Mouse (Mus musculus) layer of hippocampus, adult 2 months (tissue): ENCODE results near the gene Slc26a8. TPM values are rescaled to one million over a fixed set of nuclear protein-coding genes. Genes with fewer than 3 reads are reported as not detected.

Source experiments
- DNase-seq, 2 experiments: peaks; one replicate each; pipeline ENCODE4 v3.0.0; 2022; ENCODE audit warnings: low spot score in 2 of 2
- H3K27ac ChIP-seq: fragments of 200-600 bp; 2 replicates; pipeline ENCODE4 v1.8.1; 2022
- H3K4me3 ChIP-seq: fragments of 200-600 bp; 2 replicates; pipeline ENCODE4 v1.8.1; 2022; ENCODE audit warnings: mild to moderate bottlenecking
- CTCF ChIP-seq: fragments of 200-600 bp; conservative IDR thresholded peaks from 2 replicates; pipeline ENCODE4 v1.8.1; 2022; ENCODE audit warnings: antibody characterized with exemption, mild to moderate bottlenecking, moderate library complexity
- total RNA-seq, 2 experiments: library from RNA; stranded (reverse); gene quantifications; 2 replicates each; pipeline ENCODE4 v1.2.3; 2021

The Slc26a8 gene
- total RNA-seq, 2 experiments from 2014 or later: 6.3 to 6.9 TPM

DNA sequence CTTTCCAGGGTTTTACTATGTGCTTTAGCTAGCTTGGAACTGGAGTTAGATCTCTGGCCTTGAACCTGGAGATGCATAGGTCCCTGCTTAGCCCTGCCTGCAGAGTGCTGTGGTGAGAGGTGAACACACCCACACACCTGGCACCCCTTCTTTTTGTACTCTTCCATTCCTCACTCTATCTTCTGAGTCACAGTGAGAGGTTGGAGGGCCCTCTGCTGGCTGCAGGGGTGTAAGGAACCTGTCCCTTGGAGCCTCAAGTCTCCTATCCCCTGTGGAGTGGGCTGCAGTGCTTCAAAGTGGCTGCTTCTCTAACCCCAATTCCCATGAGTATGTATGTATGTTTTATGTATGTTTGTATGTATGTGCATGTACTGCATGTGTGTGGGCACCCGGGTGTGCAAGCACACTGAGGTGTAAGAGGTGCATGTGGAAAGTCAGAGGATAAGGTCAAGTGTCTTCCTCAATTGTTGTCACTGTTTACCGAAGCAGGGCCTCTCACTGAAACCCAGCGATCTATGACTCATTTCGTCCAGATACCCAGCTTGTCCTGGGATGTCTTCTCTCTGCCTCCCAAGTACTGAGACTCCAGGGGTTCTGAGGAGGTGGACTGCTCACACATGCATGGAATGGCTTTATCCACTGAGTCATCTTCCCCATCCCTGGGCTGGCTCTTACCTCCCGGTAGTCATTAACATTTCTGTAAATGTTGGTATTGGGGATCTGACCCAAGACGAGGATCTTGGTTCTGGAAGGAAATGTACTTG is 41.2 kb downstream of the Slc26a8 start:
- no peak overlapping the region for H3K27ac ChIP-seq
- H3K4me3 ChIP-seq: no peak overlapping the region
- peak; percentile 88 for TF ChIP-seq CTCF
- DNase-seq: peak; percentile 57 to 65

DNA sequence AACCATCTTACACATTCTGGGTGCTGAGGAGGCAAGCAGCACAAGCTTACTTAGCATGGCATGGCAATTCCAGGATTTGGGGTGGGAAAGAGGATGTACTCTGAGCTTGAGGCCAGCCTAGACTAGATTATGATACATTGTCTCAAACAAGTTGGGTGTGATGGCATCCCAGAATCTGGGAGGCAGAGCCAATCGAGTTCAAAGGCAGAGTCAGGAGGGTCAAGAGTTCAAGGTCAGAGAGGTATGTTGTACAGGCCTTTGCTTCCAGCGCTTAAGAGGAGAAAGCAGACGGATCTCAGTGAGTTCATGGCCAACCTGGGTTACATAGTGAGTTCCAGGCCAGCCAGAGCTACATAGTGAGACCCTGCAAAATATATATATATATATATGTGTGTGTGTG is 43.8 kb downstream of the Slc26a8 start:
- Histone ChIP-seq H3K4me3 (no peak overlapping the region), H3K27ac (no peak overlapping the region)
- DNase-seq: no peak
- TF ChIP-seq CTCF: no peak

GRCm38 (mm10) chr17:28644112-28644511 is 45.9 kb downstream of the Slc26a8 start:
- Histone ChIP-seq H3K4me3 (no peak overlapping the region), H3K27ac (no peak overlapping the region)
- DNase-seq: no peak
- TF ChIP-seq CTCF: no peak

DNA sequence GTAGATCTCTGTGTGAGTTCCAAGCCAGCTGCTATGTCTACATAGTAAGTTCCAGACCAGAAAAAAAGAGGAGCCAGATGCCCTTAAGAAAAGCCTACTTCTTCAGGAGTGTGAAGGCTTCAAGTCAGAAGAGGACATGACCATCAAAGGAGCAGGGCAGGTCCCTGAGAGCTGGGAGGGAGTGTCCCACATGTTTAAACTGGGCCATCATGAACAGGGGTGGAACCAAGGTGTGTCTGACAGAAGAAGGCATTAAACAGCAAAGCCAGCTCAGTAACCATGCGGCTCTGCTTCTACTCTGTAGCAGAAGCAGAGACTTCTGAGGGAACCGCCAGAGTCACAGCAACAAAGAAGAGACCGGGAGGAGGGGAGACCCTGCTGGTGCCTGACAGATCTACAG is 46.3 kb downstream of the Slc26a8 start:
- TF ChIP-seq CTCF: no peak
- H3K4me3 ChIP-seq: no peak overlapping the region

GRCm38 (mm10) chr17:28640113-28640512 is 49.9 kb downstream of the Slc26a8 start:
- no peak overlapping the region for H3K4me3 ChIP-seq
- no peak for TF ChIP-seq CTCF

More for the DNA sequence above, 46.3 kb downstream of the Slc26a8 start:
- DNase-seq: no peak
- H3K27ac ChIP-seq: no peak overlapping the region

GRCm38 (mm10) chr17:28637711-28638690 is 52.0 kb downstream of the Slc26a8 start:
- no peak for TF ChIP-seq CTCF
- Histone ChIP-seq H3K4me3 (no peak overlapping the region), H3K27ac (0 out of 2 replicates have a peak overlapping the region, but pooled peaks have one; percentile 36)
- DNase-seq: peak; percentile 57 to 76

More at GRCm38 (mm10) chr17:28640113-28640512, 49.9 kb downstream of the Slc26a8 start:
- H3K27ac ChIP-seq: no peak overlapping the region
- no peak for DNase-seq

DNA sequence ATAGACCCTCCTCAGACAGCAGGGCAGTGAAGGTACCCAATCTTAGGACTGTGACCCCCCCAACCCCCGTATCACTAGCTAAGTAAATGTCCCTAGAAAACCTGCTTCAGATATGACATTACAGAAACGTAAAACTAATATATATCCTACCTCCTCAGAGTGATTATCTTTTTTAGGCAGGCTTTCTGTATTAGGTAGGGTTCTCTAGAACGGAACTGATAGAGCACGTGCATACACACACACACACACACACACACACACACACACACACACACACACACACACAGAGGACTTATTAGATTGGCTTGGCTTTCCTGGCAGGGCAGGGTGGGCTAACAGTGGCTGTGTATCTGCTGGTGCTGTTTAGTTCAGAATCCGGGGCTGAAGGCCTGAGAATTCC is 54.2 kb downstream of the Slc26a8 start:
- Histone ChIP-seq H3K27ac (no peak overlapping the region), H3K4me3 (no peak overlapping the region)
- no peak for DNase-seq
- no peak for TF ChIP-seq CTCF

DNA sequence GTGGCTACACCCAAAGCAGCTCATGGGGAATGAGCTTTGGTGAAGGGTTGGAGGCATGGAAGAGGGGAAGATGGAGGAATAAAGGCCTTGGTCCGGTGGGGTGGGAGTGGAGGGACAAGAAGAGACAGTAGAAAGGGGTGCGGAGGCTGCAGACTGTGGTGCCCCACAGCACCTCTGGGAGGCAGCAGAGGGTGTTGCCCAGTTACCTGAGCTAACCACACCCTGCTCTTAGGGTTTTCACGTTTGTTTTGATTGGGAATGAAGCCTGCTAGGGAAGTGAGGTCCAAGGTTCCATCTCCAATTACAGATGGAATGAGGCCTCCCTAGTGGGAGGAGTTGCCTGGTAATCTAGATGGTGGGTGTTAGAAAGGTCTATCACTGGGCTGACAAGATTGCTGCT is 60.9 kb downstream of the Slc26a8 start:
- no peak overlapping the region for H3K27ac ChIP-seq
- DNase-seq: no peak
- no peak overlapping the region for H3K4me3 ChIP-seq
- TF ChIP-seq CTCF: peak; percentile 41

DNA sequence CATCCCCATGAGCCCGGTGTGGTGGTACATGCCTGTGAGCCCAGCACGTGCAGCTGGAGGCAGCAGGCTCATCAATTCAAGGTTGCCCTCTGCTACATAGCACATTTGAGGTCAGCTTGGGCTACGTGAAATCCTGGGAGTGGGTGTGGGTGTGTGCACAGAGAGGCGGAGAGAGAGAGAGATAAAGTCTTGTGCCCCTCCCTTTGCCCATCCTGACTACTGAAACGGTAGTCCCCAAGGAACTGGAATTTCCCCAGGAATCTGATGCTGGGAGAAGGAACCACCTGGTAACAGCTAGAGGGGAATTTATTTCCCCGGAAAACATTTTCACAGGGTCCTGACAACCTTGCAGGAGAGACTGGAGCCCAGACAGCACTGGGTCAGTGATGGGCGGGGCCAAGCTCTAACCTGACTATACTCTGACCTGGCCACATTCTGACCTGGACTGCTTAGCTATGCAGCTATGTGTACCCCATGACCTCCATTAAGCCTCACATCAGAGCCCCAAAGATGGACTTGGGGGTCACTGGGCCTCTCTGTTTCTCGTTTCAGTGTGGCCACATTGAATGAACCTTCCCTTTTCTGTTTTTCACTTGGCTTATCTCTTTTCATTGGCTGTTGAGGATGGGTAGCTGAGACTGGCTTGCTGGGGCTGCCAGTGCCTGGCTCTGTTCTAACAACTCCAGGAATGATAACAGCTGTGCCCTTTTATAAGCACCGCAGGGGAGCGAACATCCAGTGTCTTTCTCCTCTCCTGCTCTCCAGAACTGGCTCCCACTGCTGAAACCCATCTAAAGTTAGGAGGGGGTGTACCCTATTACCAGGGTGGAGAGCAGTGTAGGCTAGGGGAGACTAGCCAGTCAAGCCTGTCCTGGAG is 61.5 kb downstream of the Slc26a8 start:
- no peak for TF ChIP-seq CTCF
- no peak overlapping the region for H3K4me3 ChIP-seq
- no peak overlapping the region for H3K27ac ChIP-seq
- DNase-seq: no peak

- DNase-seq: no peak
- TF ChIP-seq CTCF: no peak
- no peak overlapping the region for H3K27ac ChIP-seq
- H3K4me3 ChIP-seq: no peak overlapping the region
These were observed 63.1 kb downstream of the Slc26a8 start for GRCm38 (mm10) chr17:28626937-28627336.

GRCm38 (mm10) chr17:28625327-28625726 is 64.7 kb downstream of the Slc26a8 start:
- DNase-seq: no peak
- no peak overlapping the region for H3K4me3 ChIP-seq
- no peak for TF ChIP-seq CTCF
- no peak overlapping the region for H3K27ac ChIP-seq

DNA sequence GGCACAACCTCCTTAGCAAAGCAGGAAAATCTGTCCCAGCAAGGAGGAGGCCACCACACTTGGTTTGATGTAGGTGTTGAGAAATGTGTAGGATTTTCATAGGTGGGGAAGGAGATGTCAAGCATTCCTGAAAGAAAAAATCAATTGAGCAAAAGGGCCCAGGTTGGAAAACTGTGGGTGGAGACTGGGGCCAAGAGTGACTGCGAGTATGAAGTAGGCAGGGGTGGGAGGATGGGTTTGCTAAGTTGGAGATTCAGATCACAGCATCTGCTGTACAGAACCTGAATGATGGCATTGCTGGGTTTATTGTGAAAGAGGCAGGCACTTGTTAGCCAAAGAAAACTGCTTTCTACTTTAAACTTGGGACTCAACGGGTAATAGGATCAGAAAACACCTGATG is 65.2 kb downstream of the Slc26a8 start:
- Histone ChIP-seq H3K27ac (no peak overlapping the region), H3K4me3 (no peak overlapping the region)
- TF ChIP-seq CTCF: no peak
- DNase-seq: no peak
